23 mouse cellular contexts compared by ENCODE assay signal in the genomic region with DNA sequence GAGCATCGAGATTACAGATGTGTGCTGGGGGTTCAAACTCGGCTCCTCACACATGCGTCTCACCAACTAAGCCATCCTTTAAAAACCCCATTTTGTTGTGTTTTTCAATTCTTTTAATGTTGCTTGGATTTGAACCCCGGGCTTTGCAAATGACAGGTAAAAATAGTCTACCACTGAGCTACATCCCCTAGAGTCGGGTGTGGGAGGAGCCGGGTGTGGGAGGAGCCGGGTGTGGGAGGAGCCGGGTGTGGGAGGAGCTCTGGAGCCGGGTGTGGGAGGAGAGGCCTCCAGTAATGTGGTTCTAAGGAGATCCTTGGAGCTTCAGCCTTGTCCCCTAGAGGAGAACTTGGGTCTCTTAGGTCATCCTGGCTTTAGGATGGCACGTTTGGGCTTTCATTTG.
A peak's percentile ranks its signal among the peaks of the same experiment; 100 is the strongest.
DNase-seq lines count a peak whose midpoint lies in the region; ATAC-seq and TF ChIP-seq lines count a peak whose summit lies in the region.
"Had no signal": no experiment of that assay in that cellular context is flagged by ENCODE, and none has a peak within 500 bp of the region (broad histone marks: within the 10 kb centered on the region; RNA-seq: fewer than 3 reads in every experiment).

No protein-coding gene starts in this region.

- H3K79me2 ChIP-seq in heart, adult 2 months (replicated peaks; ENCODE audit: control insufficient read depth, insufficient read depth, low read length): no peaks in the 10 kb centered on the region

- DNase-seq in heart, adult 2 months: no peak
- no peak for DNase-seq in heart, postnatal 10 days
- DNase-seq in heart, postnatal 0 days (ENCODE audit: low spot score): no peak
- DNase-seq in heart, postnatal 4 days: no peak
- DNase-seq in layer of hippocampus, adult 2 months (ENCODE audit: low spot score in 2 of 2): no peak
- DNase-seq: adrenal gland, adult 8-10 months; adrenal gland, postnatal 25 days; cerebellum, adult 18-20 months; cerebellum, adult 9-10 months; cerebellum, postnatal 14 days; gastrocnemius, postnatal 10 days; gastrocnemius, postnatal 36 days; kidney, adult 2 months had no signal

- no peak for ATAC-seq in heart, postnatal 0 days (ENCODE audit: insufficient read depth, low read depth)
- peak; percentile 55; the same call in 1 of the 2 replicates for ATAC-seq in megakaryocyte-erythroid progenitor cell, adult 5-6 weeks (replicated peaks; ENCODE audit: low FRiP score, low TSS enrichment, poor library complexity, severe bottlenecking)
- ATAC-seq: activated CD4-positive, CD25-positive, alpha-beta regulatory T cell, adult 4 months; forebrain, embryonic 15.5 days; intestine, postnatal 0 days had no signal

- H3K36me3 ChIP-seq in heart, adult 2 months (ENCODE audit: control insufficient read depth, insufficient read depth, low read length): peaks cover 2% of the 10 kb centered on the region
- no peaks in the 10 kb centered on the region for H3K36me3 ChIP-seq in heart, postnatal 0 days (replicated peaks; ENCODE audit: control insufficient read depth, insufficient read depth, low read length)
- H3K36me3 ChIP-seq: embryonic facial prominence, embryonic 12.5 days; forebrain, embryonic 12.5 days; forebrain, embryonic 15.5 days; hindbrain, embryonic 12.5 days; hindbrain, embryonic 15.5 days had no signal

- peak overlapping the region; percentile 7; the same call in 1 of the 2 replicates for H3K4me2 ChIP-seq in heart, postnatal 0 days (ENCODE audit: low read depth, low read length)
- H3K4me2 ChIP-seq: embryonic facial prominence, embryonic 12.5 days; forebrain, embryonic 12.5 days; forebrain, embryonic 15.5 days; heart, embryonic 11.5 days; hindbrain, embryonic 12.5 days; hindbrain, embryonic 15.5 days had no signal

- peak overlapping the region; percentile 60 for H3K27ac ChIP-seq in heart, adult 2 months
- H3K27ac ChIP-seq in heart, postnatal 0 days (ENCODE audit: low read depth): peak overlapping the region; percentile 85
- no peak overlapping the region for H3K27ac ChIP-seq in layer of hippocampus, adult 2 months
- H3K27ac ChIP-seq: embryonic facial prominence, embryonic 12.5 days; forebrain, embryonic 12.5 days; forebrain, embryonic 15.5 days; hindbrain, embryonic 12.5 days; hindbrain, embryonic 15.5 days had no signal

- intact Hi-C loops in heart, adult 2 months (cut with DNase I): no loop called here
- intact Hi-C loops in heart, postnatal 10 days (cut with DNase I): no loop called here

- no peak overlapping the region for H3K4me3 ChIP-seq in heart, adult 2 months
- no peak overlapping the region for H3K4me3 ChIP-seq in heart, postnatal 0 days (ENCODE audit: low read depth, low read length)
- H3K4me3 ChIP-seq in layer of hippocampus, adult 2 months: no peak overlapping the region
- H3K4me3 ChIP-seq: embryonic facial prominence, embryonic 12.5 days; erythroblast, embryonic 14.5 days; forebrain, embryonic 12.5 days; forebrain, embryonic 15.5 days; hindbrain, embryonic 12.5 days; hindbrain, embryonic 15.5 days had no signal

- H3K27me3 ChIP-seq in heart, adult 2 months (ENCODE audit: control insufficient read depth, insufficient read depth, low read length): no peaks in the 10 kb centered on the region
- H3K27me3 ChIP-seq in heart, postnatal 0 days (ENCODE audit: control insufficient read depth, insufficient read depth, low read length): no peaks in the 10 kb centered on the region
- H3K27me3 ChIP-seq: embryonic facial prominence, embryonic 12.5 days; forebrain, embryonic 12.5 days; forebrain, embryonic 15.5 days; hindbrain, embryonic 12.5 days; hindbrain, embryonic 15.5 days had no signal

- H3K4me1 ChIP-seq in heart, adult 2 months (ENCODE audit: control insufficient read depth, insufficient read depth, low read length): no peaks in the 10 kb centered on the region; the same call in 1 of the 2 replicates
- H3K4me1 ChIP-seq in heart, postnatal 0 days (ENCODE audit: control insufficient read depth, insufficient read depth): peaks cover 23% of the 10 kb centered on the region
- H3K4me1 ChIP-seq: forebrain, embryonic 15.5 days; hindbrain, embryonic 15.5 days had no signal

- no peak overlapping the region for H3K9ac ChIP-seq in heart, adult 2 months (ENCODE audit: low read depth, low read length)
- no peak overlapping the region for H3K9ac ChIP-seq in heart, postnatal 0 days (replicated peaks; ENCODE audit: low read depth, low read length)
- H3K9ac ChIP-seq: embryonic facial prominence, embryonic 12.5 days; forebrain, embryonic 12.5 days; forebrain, embryonic 15.5 days; hindbrain, embryonic 12.5 days; hindbrain, embryonic 15.5 days had no signal

- TF ChIP-seq CTCF in heart, adult 2 months (IDR thresholded peaks at IDR 0.05): no peak
- TF ChIP-seq CTCF in heart, postnatal 0 days (IDR thresholded peaks at IDR 0.05; ENCODE audit: low read depth): no peak
- no peak for TF ChIP-seq CTCF in layer of hippocampus, adult 2 months (conservative IDR thresholded peaks at IDR 0.05)

- WGBS in heart, adult 2 months: 85% methylated on average over 10 of the region's 10 CpGs
- WGBS in heart, postnatal 0 days: 85% methylated on average over 10 of the region's 10 CpGs

- H3K9me3 ChIP-seq in heart, postnatal 0 days (replicated peaks; ENCODE audit: control insufficient read depth, low read length): 0 out of 2 replicates have a peak, but pooled peaks cover 3% of the 10 kb centered on the region
- H3K9me3 ChIP-seq: embryonic facial prominence, embryonic 12.5 days; forebrain, embryonic 12.5 days; forebrain, embryonic 15.5 days; hindbrain, embryonic 12.5 days; hindbrain, embryonic 15.5 days had no signal

- no peak for TF ChIP-seq EP300 in heart, adult 2 months (IDR thresholded peaks at IDR 0.05; ENCODE audit: insufficient read depth, low read depth, low read length)
- no peak for TF ChIP-seq EP300 in heart, postnatal 0 days (IDR thresholded peaks at IDR 0.05; ENCODE audit: low read depth)

- TF ChIP-seq POLR2A in heart, adult 2 months (IDR thresholded peaks at IDR 0.05; ENCODE audit: insufficient read depth, low read depth, low read length): no peak
